ENCODE assay signal across 20 mouse cellular contexts in genomic region chr3:53609851-53610250, GRCm38 (mm10). TPM values are rescaled to one million over a fixed set of nuclear protein-coding genes. Genes with fewer than 3 reads are reported as not detected.
"Had no signal": no experiment of that assay in that cellular context is flagged by ENCODE, and none has a peak within 500 bp of the region (broad histone marks: within the 10 kb centered on the region; RNA-seq: fewer than 3 reads in every experiment).

No protein-coding gene starts in this region.

- DNase-seq: kidney, adult 18-20 months; kidney, postnatal 10 days; kidney, postnatal 36 days; liver, embryonic 13.5 days; lung, adult 2 months; lung, postnatal 14 days; lung, postnatal 4 days; retina, postnatal 1 day; right cerebral cortex, postnatal 25 days; spleen, adult 18-20 months; thymus, postnatal 25 days had no signal

- H3K36me3 ChIP-seq: liver, embryonic 13.5 days; midbrain, embryonic 15.5 days; neural tube, embryonic 13.5 days; stomach, embryonic 15.5 days had no signal

- H3K9ac ChIP-seq: liver, embryonic 13.5 days; midbrain, embryonic 15.5 days; neural tube, embryonic 13.5 days; stomach, embryonic 15.5 days had no signal

- H3K27me3 ChIP-seq: liver, embryonic 13.5 days; midbrain, embryonic 15.5 days; neural tube, embryonic 13.5 days; stomach, embryonic 15.5 days had no signal

- ATAC-seq: midbrain, embryonic 15.5 days had no signal

- H3K27ac ChIP-seq: liver, embryonic 13.5 days; midbrain, embryonic 15.5 days; neural tube, embryonic 13.5 days; stomach, embryonic 15.5 days had no signal

- H3K4me2 ChIP-seq: liver, embryonic 13.5 days; midbrain, embryonic 11.5 days; midbrain, embryonic 15.5 days; neural tube, embryonic 13.5 days; stomach, embryonic 15.5 days had no signal

- H3K4me1 ChIP-seq: liver, embryonic 13.5 days; midbrain, embryonic 15.5 days; neural tube, embryonic 13.5 days; stomach, embryonic 15.5 days had no signal

- H3K9me3 ChIP-seq: liver, embryonic 13.5 days; midbrain, embryonic 15.5 days; neural tube, embryonic 13.5 days; stomach, embryonic 15.5 days had no signal

- H3K4me3 ChIP-seq: liver, embryonic 13.5 days; midbrain, embryonic 15.5 days; myocyte; neural tube, embryonic 13.5 days; stomach, embryonic 15.5 days had no signal

RNA-seq across cellular contexts. Expression of gene Frem2, which starts 47.3 kb away (rescaled TPM):
- total RNA-seq: megakaryocyte progenitor cell, adult 5-6 weeks; megakaryocyte-erythroid progenitor cell, adult 5-6 weeks; monocyte, adult 5-6 weeks; neutrophil, adult 5-6 weeks had no signal
